Mouse (Mus musculus): Measurements from ENCODE around the gene Defb6.

Gene Defb6

GRCm38 (mm10) chr8:19225161-19225560, at the start of gene Defb6:
Gene Defb6 (plus strand): TSS chr8:19225478.
- DNase-seq (ENCODE audit: low spot score), result no peak

GRCm38 (mm10) chr8:19238101-19238500, 12.8 kb downstream of the Defb6 start:
- DNase-seq (ENCODE audit: low spot score), result no peak

- no peak for DNase-seq (ENCODE audit: low spot score)
Observed at GRCm38 (mm10) chr8:19239616-19240015, 14.3 kb downstream of the Defb6 start, which contains the start of gene Defb46. Gene Defb46 (plus strand): TSS chr8:19239916.

- DNase-seq (ENCODE audit: low spot score), result no peak
Observed at GRCm38 (mm10) chr8:19247280-19247679, 22.0 kb downstream of the Defb6 start, which contains the start of gene Defb5. Gene Defb5 (plus strand): TSS chr8:19247580.

GRCm38 (mm10) chr8:19258136-19258535, 32.9 kb downstream of the Defb6 start:
- no peak for DNase-seq (ENCODE audit: low spot score)

- DNase-seq (ENCODE audit: low spot score), result no peak
Observed at GRCm38 (mm10) chr8:19259667-19260066, 34.4 kb downstream of the Defb6 start.

Data from testis, postnatal 14 days (tissue).